Comparison of ENCODE assay signal across 14 mouse cellular contexts in the genomic region with DNA sequence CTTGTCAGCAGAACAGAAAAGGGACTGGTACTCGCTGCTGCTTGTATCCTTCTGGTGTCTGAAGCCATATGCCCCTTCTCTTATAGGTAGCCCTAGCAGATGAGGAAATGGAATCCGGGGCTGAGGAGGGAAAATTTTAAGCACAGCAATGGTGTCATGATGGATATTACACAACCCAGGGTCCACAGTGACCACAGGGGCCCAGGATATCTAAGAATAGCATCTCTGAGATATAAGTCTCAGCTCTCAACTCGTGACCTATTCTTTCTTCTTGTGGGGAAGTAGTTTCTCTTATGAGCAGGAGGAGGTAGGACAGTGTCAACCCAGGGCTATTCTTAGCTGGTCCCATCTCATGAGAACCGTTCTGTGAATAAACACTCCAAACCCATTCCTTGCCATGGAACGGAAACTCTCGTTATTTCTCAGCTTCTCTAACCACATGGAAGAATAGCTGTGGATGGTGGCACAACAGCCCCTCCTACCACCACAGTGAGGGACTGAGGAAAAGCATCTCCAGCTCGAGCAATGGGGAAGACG. TPM values are rescaled to one million over a fixed set of nuclear protein-coding genes. Genes with fewer than 3 reads are reported as not detected.
DNase-seq lines count a peak whose midpoint lies in the region; ATAC-seq and TF ChIP-seq lines count a peak whose summit lies in the region.
"Had no signal": no experiment of that assay in that cellular context is flagged by ENCODE, and none has a peak within 500 bp of the region (broad histone marks: within the 10 kb centered on the region; RNA-seq: fewer than 3 reads in every experiment).

A gene (minus strand): TSS at position 51 of the 537 bp plus-strand sequence.

- peak; percentile 18 for TF ChIP-seq RAD21 in CH12.LX (IDR thresholded peaks at IDR 0.05; ENCODE audit: low read depth, low read length)

- ATAC-seq in erythroblast, adult 5-6 weeks (replicated peaks; ENCODE audit: low FRiP score, poor library complexity, severe bottlenecking), result no peak

- no peak within 1 kb of the TSS for H3K9ac ChIP-seq in liver, adult 2 months (ENCODE audit: low read depth, low read length)
- no peak within 1 kb of the TSS for H3K9ac ChIP-seq in CH12.LX (ENCODE audit: insufficient read depth, low read depth)
- H3K9ac ChIP-seq: liver, embryonic 13.5 days had no signal

- dilution Hi-C loops in CH12.LX (cut with MboI; ENCODE audit: extremely low pct_ligation_motif_present, extremely low pct_unique_long_range_greater_than_20kb, low sequenced_read_pairs), result no loop called here

- H3K36me3 ChIP-seq in liver, adult 2 months (ENCODE audit: control insufficient read depth, insufficient read depth, low read length), result no peaks in the 10 kb centered on the region
- no peaks in the 10 kb centered on the region for H3K36me3 ChIP-seq in CH12.LX (replicated peaks in 1 of 2; ENCODE audit: control insufficient read depth in 1 of 2, insufficient read depth in 1 of 2, low read length in 1 of 2)
- H3K36me3 ChIP-seq: hindbrain, embryonic 10.5 days; liver, embryonic 13.5 days had no signal

- peak within 1 kb of the TSS; percentile 8 for H3K4me2 ChIP-seq in CH12.LX (ENCODE audit: insufficient read depth, low read depth, poor library complexity, severe bottlenecking)
- H3K4me2 ChIP-seq: heart, embryonic 11.5 days; liver, embryonic 13.5 days had no signal

- in situ Hi-C loops in CH12.LX (cut with MboI; ENCODE audit: low pct_ligation_motif_present, low pct_unique_long_range_greater_than_20kb, low sequenced_read_pairs), result no loop called here

- no peak within 1 kb of the TSS for H3K27ac ChIP-seq in liver, adult 2 months (replicated peaks; ENCODE audit: insufficient read depth, low read depth, low read length)
- H3K27ac ChIP-seq in CH12.LX (ENCODE audit: insufficient read depth, low read depth), result no peak within 1 kb of the TSS
- H3K27ac ChIP-seq in cerebellum, adult 2 months (ENCODE audit: insufficient read depth, low read length), result no peak within 1 kb of the TSS
- H3K27ac ChIP-seq: hindbrain, embryonic 10.5 days; liver, embryonic 13.5 days had no signal

- no peak for TF ChIP-seq CTCF in liver, adult 2 months (IDR thresholded peaks at IDR 0.05; ENCODE audit: low read depth, low read length)
- peak in 1 of 2 experiments; percentile 8; a peak in 1 of 4 replicates for TF ChIP-seq CTCF in CH12.LX (conservative IDR thresholded peaks at IDR 0.05 in 1 of 2, IDR thresholded peaks at IDR 0.05 in 1 of 2; ENCODE audit: low read depth in 2 of 2, low read length in 2 of 2)
- no peak for TF ChIP-seq CTCF in cerebellum, adult 2 months (IDR thresholded peaks at IDR 0.05; ENCODE audit: borderline replicate concordance, insufficient read depth, low read depth, low read length)

- TF ChIP-seq EP300 in CH12.LX (IDR thresholded peaks at IDR 0.05; ENCODE audit: low read length), result peak; percentile 50; the same call in 1 of the 2 replicates

- no peaks in the 10 kb centered on the region for H3K79me2 ChIP-seq in liver, adult 2 months (ENCODE audit: control insufficient read depth, insufficient read depth, low read length)
- no peaks in the 10 kb centered on the region for H3K79me2 ChIP-seq in CH12.LX (replicated peaks; ENCODE audit: control insufficient read depth, extremely low read depth, insufficient read depth, poor library complexity, severe bottlenecking)

- no peaks in the 10 kb centered on the region for H3K4me1 ChIP-seq in liver, adult 2 months (ENCODE audit: control insufficient read depth, insufficient read depth, low read length)
- peaks cover 10 to 21% of the 10 kb centered on the region in 2 experiments for H3K4me1 ChIP-seq in CH12.LX (ENCODE audit: control insufficient read depth in 1 of 2, insufficient read depth in 2 of 2)
- H3K4me1 ChIP-seq in cerebellum, adult 2 months (ENCODE audit: control insufficient read depth, insufficient read depth, low read length), result no peaks in the 10 kb centered on the region
- H3K4me1 ChIP-seq: hindbrain, embryonic 10.5 days; liver, embryonic 13.5 days had no signal

- H3K9me3 ChIP-seq in CH12.LX (replicated peaks; ENCODE audit: low read length), result no peaks in the 10 kb centered on the region
- H3K9me3 ChIP-seq: hindbrain, embryonic 10.5 days; liver, embryonic 13.5 days had no signal

- no peak for TF ChIP-seq POLR2A in liver, adult 2 months (IDR thresholded peaks at IDR 0.05; ENCODE audit: extremely low read depth, insufficient read depth, low read length)
- TF ChIP-seq POLR2A in CH12.LX (IDR thresholded peaks at IDR 0.05; ENCODE audit: low read depth, low read length), result no peak
- TF ChIP-seq POLR2A in cerebellum, adult 2 months (IDR thresholded peaks at IDR 0.05; ENCODE audit: borderline replicate concordance, insufficient read depth, low read length), result no peak

- no peak for DNase-seq in liver, adult 2 months (ENCODE audit: extremely low read depth, low read depth, low spot score)
- no peak for DNase-seq in liver
- DNase-seq in CH12.LX (ENCODE audit: extremely low read depth), result peak; percentile 48
- peak; percentile 65 to 81 for DNase-seq in natural killer cell, adult 2 months (ENCODE audit: low spot score in 2 of 2)
- DNase-seq in retina, embryonic 14.5 days (ENCODE audit: low spot score), result no peak
- no peak for DNase-seq in cerebellum, adult 2 months
- no peak for DNase-seq in right cerebral cortex, postnatal 25 days
- DNase-seq: cerebellum, adult 18-20 months; kidney, adult 11 months; liver, embryonic 13.5 days; thymus, postnatal 14 days had no signal

- WGBS in liver, adult 2 months, result 78% methylated on average over 8 of the region's 8 CpGs
- WGBS in cerebellum, adult 2 months, result 77% methylated on average over 8 of the region's 8 CpGs

- H3K27me3 ChIP-seq in liver, adult 2 months (ENCODE audit: control insufficient read depth, insufficient read depth, low read length), result no peaks in the 10 kb centered on the region
- no peaks in the 10 kb centered on the region for H3K27me3 ChIP-seq in CH12.LX (replicated peaks)
- no peaks in the 10 kb centered on the region for H3K27me3 ChIP-seq in cerebellum, adult 2 months (ENCODE audit: control insufficient read depth, insufficient read depth, low read length)
- H3K27me3 ChIP-seq: liver, embryonic 13.5 days had no signal

- 0 out of 2 replicates have a peak within 1 kb of the TSS, but pooled peaks have one; percentile 20 for H3K4me3 ChIP-seq in liver, adult 2 months (ENCODE audit: insufficient read depth, low read depth, low read length)
- no peak within 1 kb of the TSS for H3K4me3 ChIP-seq in CH12.LX (replicated peaks in 1 of 3; ENCODE audit: low read depth in 2 of 3, low read length in 2 of 3, poor library complexity in 1 of 3)
- no peak within 1 kb of the TSS for H3K4me3 ChIP-seq in cerebellum, adult 2 months (replicated peaks; ENCODE audit: insufficient read depth, low read depth, low read length)
- H3K4me3 ChIP-seq: hindbrain, embryonic 10.5 days; liver, embryonic 13.5 days had no signal

TF ChIP-seq in CH12.LX, 34 proteins besides CTCF, POLR2A, EP300 and RAD21:
- TF ChIP-seq MEF2A (IDR thresholded peaks at IDR 0.05; ENCODE audit: borderline replicate concordance, low read depth, low read length) (peak; percentile 87), SMC3 (IDR thresholded peaks at IDR 0.05; ENCODE audit: low read depth, low read length) (no peak), BHLHE40 (IDR thresholded peaks at IDR 0.05; ENCODE audit: low read depth, low read length) (peak; percentile 72), PAX5 (IDR thresholded peaks at IDR 0.05; ENCODE audit: low read length) (no peak), ETS1 (conservative IDR thresholded peaks at IDR 0.05; ENCODE audit: low read depth, low read length) (peak; percentile 69; the same call in 1 of the 2 replicates), IRF4 (IDR thresholded peaks at IDR 0.05; ENCODE audit: low read depth, low read length) (peak; percentile 55; the same call in 1 of the 2 replicates), JUND (conservative IDR thresholded peaks at IDR 0.05; ENCODE audit: low read depth, low read length) (no peak), MAZ (IDR thresholded peaks at IDR 0.05; ENCODE audit: low read depth, low read length) (no peak)

RNA-seq across cellular contexts. Expression of the gene that starts here (rescaled TPM):
- total RNA-seq in liver, adult 2 months (2014; rRNA removed), result 0.18 TPM in 1 of 2 replicates, not detected in the other
- polyA plus RNA-seq in liver, adult 2 months (2012; rRNA removed), result 0.42 and 0.48 TPM in 2 replicates
- total RNA-seq in CH12.LX (2012; rRNA removed) (3.2 and 5.0 TPM in 2 replicates), CH12.LX (2014; rRNA removed) (6.7 and 10.6 TPM in 2 replicates)
- 15.6 and 18.4 TPM in 2 replicates for polyA plus RNA-seq in CH12.LX (2012; ENCODE audit: insufficient read length, low read depth)
- 48.7 and 55.7 TPM in 2 replicates for total RNA-seq in erythroblast, adult 5-6 weeks (2015; ENCODE audit: low replicate concordance)
- 13.4 and 27.3 TPM in 2 replicates for total RNA-seq in erythroblast, adult 5-6 weeks (2017; ENCODE audit: low replicate concordance)
- polyA plus RNA-seq in cerebellum, adult 2 months (2012; rRNA removed), result 0.25 and 0.41 TPM in 2 replicates

Comparison
In these comparisons a context has a peak if more than half of its experiments do, and no peak if none do; other contexts are left out.
1. RNA of the gene that starts here (polyA plus RNA-seq): 15.6 to 18.4 TPM in CH12.LX; 0.42 to 0.48 TPM in liver, adult 2 months and 0.25 to 0.41 TPM in cerebellum, adult 2 months; every median in the first group is over 10 times any median in the second.
2. DNase-seq: peak in CH12.LX (single experiment) and natural killer cell, adult 2 months (2 of 2); none in liver, adult 2 months (single experiment), liver (single experiment), retina, embryonic 14.5 days (single experiment), cerebellum, adult 2 months (0 of 2) and right cerebral cortex, postnatal 25 days (single experiment).